Mouse (Mus musculus): ENCODE data around the gene Zfp217.
"Not testable (repeated sequence)": the region's sequence is repeated elsewhere in the genome, so short reads cannot be mapped to it uniquely, and the experiment has no call there.

The Zfp217 gene

GRCm38 (mm10) chr2:170147661-170148153 is at the start of gene Zfp217:
Gene Zfp217 (minus strand): TSS chr2:170148103.
- DNase-seq (ENCODE audit: low spot score), result no peak

GRCm38 (mm10) chr2:170195542-170196089 is 47.7 kb upstream of the Zfp217 start:
- DNase-seq (ENCODE audit: low spot score), result no peak

- DNase-seq (ENCODE audit: low spot score), result no peak
Observed at GRCm38 (mm10) chr2:170194845-170195244, 46.9 kb upstream of the Zfp217 start.

GRCm38 (mm10) chr2:170193850-170194249 is 45.9 kb upstream of the Zfp217 start:
- DNase-seq (ENCODE audit: low spot score), result no peak

- DNase-seq (ENCODE audit: low spot score), result no peak
Observed at GRCm38 (mm10) chr2:170193211-170193610, 45.3 kb upstream of the Zfp217 start.

- DNase-seq (ENCODE audit: low spot score), result no peak
Observed at GRCm38 (mm10) chr2:170192731-170193149, 44.8 kb upstream of the Zfp217 start.

- DNase-seq (ENCODE audit: low spot score), result no peak
Observed at GRCm38 (mm10) chr2:170188721-170189120, 40.8 kb upstream of the Zfp217 start.

GRCm38 (mm10) chr2:170185137-170185837 is 37.4 kb upstream of the Zfp217 start:
- no peak for DNase-seq (ENCODE audit: low spot score)

- no peak for DNase-seq (ENCODE audit: low spot score)
Observed at GRCm38 (mm10) chr2:170184175-170184983, 36.5 kb upstream of the Zfp217 start.

GRCm38 (mm10) chr2:170183851-170184174 is 35.9 kb upstream of the Zfp217 start:
- DNase-seq (ENCODE audit: low spot score), result no peak

GRCm38 (mm10) chr2:170181862-170182261 is 34.0 kb upstream of the Zfp217 start:
- DNase-seq (ENCODE audit: low spot score), result no peak

GRCm38 (mm10) chr2:170180769-170181168 is 32.9 kb upstream of the Zfp217 start:
- DNase-seq (ENCODE audit: low spot score), result not testable (repeated sequence)

GRCm38 (mm10) chr2:170179317-170179716 is 31.4 kb upstream of the Zfp217 start:
- DNase-seq (ENCODE audit: low spot score), result no peak

GRCm38 (mm10) chr2:170177323-170177722 is 29.4 kb upstream of the Zfp217 start:
- no peak for DNase-seq (ENCODE audit: low spot score)

GRCm38 (mm10) chr2:170176284-170176926 is 28.5 kb upstream of the Zfp217 start:
- DNase-seq (ENCODE audit: low spot score), result no peak

GRCm38 (mm10) chr2:170175661-170176150 is 27.8 kb upstream of the Zfp217 start:
- no peak for DNase-seq (ENCODE audit: low spot score)

- no peak for DNase-seq (ENCODE audit: low spot score)
Observed at GRCm38 (mm10) chr2:170175190-170175589, 27.3 kb upstream of the Zfp217 start.

GRCm38 (mm10) chr2:170169062-170169461 is 21.2 kb upstream of the Zfp217 start:
- DNase-seq (ENCODE audit: low spot score), result no peak

GRCm38 (mm10) chr2:170165649-170166048 is 17.7 kb upstream of the Zfp217 start:
- DNase-seq (ENCODE audit: low spot score), result no peak

- no peak for DNase-seq (ENCODE audit: low spot score)
Observed at GRCm38 (mm10) chr2:170163671-170164462, 16.0 kb upstream of the Zfp217 start.

- DNase-seq (ENCODE audit: low spot score), result no peak
Observed at GRCm38 (mm10) chr2:170159795-170160568, 12.1 kb upstream of the Zfp217 start.

Data from urinary bladder, postnatal 10 days (tissue).